Mouse (Mus musculus) olfactory bulb, adult 2 months (tissue): Measurements from ENCODE around the gene Calb2.

ENCODE experiments used
- CTCF ChIP-seq: fragments of 200-500 bp; IDR thresholded peaks from 2 replicates; pipeline ENCODE4 v1.5.1; 2012; ENCODE audit warnings: low read depth, mild to moderate bottlenecking, low read length, moderate library complexity; ENCODE audit not compliant: insufficient read depth
- POLR2A ChIP-seq: fragments of 200-500 bp; IDR thresholded peaks from 2 replicates; pipeline ENCODE4 v1.6.1; 2012; ENCODE audit warnings: mild to moderate bottlenecking, low read depth, low read length, moderate library complexity; ENCODE audit not compliant: insufficient read depth

DNA sequence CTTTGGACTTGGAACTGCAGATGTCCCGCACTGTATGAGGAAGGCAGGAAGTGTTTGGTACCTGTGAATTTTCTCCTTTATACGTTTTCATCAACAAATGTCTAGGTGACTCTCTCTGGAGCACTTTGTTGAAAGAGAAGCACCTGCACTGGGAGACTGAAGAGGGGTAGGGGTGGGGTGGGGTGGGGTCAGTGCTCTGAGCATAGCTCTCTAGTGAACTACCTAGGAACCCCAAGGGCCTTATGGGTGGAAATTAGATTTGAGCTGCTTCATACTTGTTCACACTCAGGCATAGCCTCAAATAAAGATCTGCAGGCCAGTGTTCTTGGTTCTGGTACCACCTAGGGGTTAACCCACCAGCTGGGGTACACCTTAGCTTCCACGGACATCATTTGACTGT lies 65.4 kb downstream of the Calb2 start, which contains the start of gene Gm17720:
- no peak for TF ChIP-seq CTCF
- TF ChIP-seq POLR2A, result no peak
